Mouse (Mus musculus) adrenal gland, adult 8-10 months (tissue): Measurements from ENCODE around the gene Foxb2. TPM values are rescaled to one million over a fixed set of nuclear protein-coding genes. Genes with fewer than 3 reads are reported as not detected.

Source experiments
- total RNA-seq, 4 experiments: library from RNA; stranded (reverse); gene quantifications; 2 replicates each; pipeline ENCODE4 v1.2.4; 2022

The Foxb2 gene
- total RNA-seq, 4 experiments from 2014 or later = not detected

Other genes starting within 250 kb of the Foxb2 start
- 10 to 100 TPM; 33.9 to 48.8 (median 43.2) TPM for gene Vps13a, start 92.9 kb downstream of the Foxb2 start, total RNA-seq
- gene Prune2, start 82.3 kb upstream of the Foxb2 start, total RNA-seq = 10 to 100 TPM; 34.4 to 43.1 (median 40.0) TPM